Mouse (Mus musculus) liver, postnatal 0 days (tissue): ENCODE results near the gene Pheta2. TPM values are rescaled to one million over a fixed set of nuclear protein-coding genes. Genes with fewer than 3 reads are reported as not detected.

ENCODE experiments used
- ATAC-seq: fragments of 200-750 bp; cut with Nextera tagmentation; 2 replicates; pipeline ENCODE4 v1.8.0; 2017; ENCODE audit warnings: mild to moderate bottlenecking, moderate library complexity
- DNase-seq: peaks from one replicate; pipeline ENCODE4 v3.0.0-alpha.2; 2016
- H3K27ac ChIP-seq: fragments of 300-500 bp; sonication (generic); 2 replicates; pipeline ENCODE4 v1.5.1; 2014; ENCODE audit warnings: antibody characterized with exemption, moderate library complexity, mild to moderate bottlenecking, low read depth
- H3K27me3 ChIP-seq: fragments of 300-500 bp; sonication (generic); 2 replicates; pipeline ENCODE4 v1.6.1; 2014; ENCODE audit warnings: low read length, control low read depth, mixed read lengths; ENCODE audit not compliant: insufficient read depth
- H3K36me3 ChIP-seq: fragments of 300-500 bp; sonication (generic); replicated peaks from 2 replicates; pipeline ENCODE4 v1.6.1; 2014; ENCODE audit warnings: mild to moderate bottlenecking, control low read depth, low read length, moderate library complexity, mixed read lengths; ENCODE audit not compliant: insufficient read depth
- H3K4me1 ChIP-seq: fragments of 300-500 bp; sonication (generic); 2 replicates; pipeline ENCODE4 v1.6.1; 2014; ENCODE audit warnings: antibody characterized with exemption, mild to moderate bottlenecking, control low read depth; ENCODE audit not compliant: insufficient read depth
- H3K4me2 ChIP-seq: fragments of 300-500 bp; sonication (generic); 2 replicates; pipeline ENCODE4 v1.6.1; 2014; ENCODE audit warnings: low read depth, mild to moderate bottlenecking, low read length, moderate library complexity, mixed read lengths
- H3K4me3 ChIP-seq: fragments of 300-500 bp; sonication (generic); 2 replicates; pipeline ENCODE4 v1.5.1; 2014; ENCODE audit warnings: low read depth, low read length
- H3K9ac ChIP-seq: fragments of 300-500 bp; sonication (generic); replicated peaks from 2 replicates; pipeline ENCODE4 v1.6.1; 2014; ENCODE audit warnings: mild to moderate bottlenecking, moderate library complexity
- H3K9me3 ChIP-seq: fragments of 300-500 bp; sonication (generic); 2 replicates; pipeline ENCODE4 v1.6.1; 2016; ENCODE audit warnings: mild to moderate bottlenecking, control low read depth, low read length, mixed read lengths
- CTCF ChIP-seq: sonication (generic); IDR thresholded peaks from 2 replicates; pipeline ENCODE4 v1.5.1; 2016; ENCODE audit warnings: antibody characterized with exemption, low read depth
- EP300 ChIP-seq: IDR thresholded peaks from 2 replicates; pipeline ENCODE4 v1.6.1; 2016; ENCODE audit warnings: antibody characterized with exemption, low read depth, mild to moderate bottlenecking
- WGBS: fragments of 180-500 bp; shearing (Covaris S2); extraction: QIAGEN DNeasy Blood & Tissue Kit; methylation state at CpG from one replicate; pipeline ENCODE4 v1.1.7; 2014; ENCODE audit not compliant: insufficient replicate concordance; 5-methylcytosine and 5-hydroxymethylcytosine counted together
- polyA plus RNA-seq: library from polyadenylated mRNA; unstranded; fragments of >200 nt; fragmentation: Nextera tagmentation; extraction: Ambion mirVana; gene quantifications from 2 replicates; pipeline ENCODE4 v1.2.1, GENCODE M21; 2015

The Pheta2 gene
- polyA plus RNA-seq, 1 experiment from 2014 or later: 17.5 TPM

DNA sequence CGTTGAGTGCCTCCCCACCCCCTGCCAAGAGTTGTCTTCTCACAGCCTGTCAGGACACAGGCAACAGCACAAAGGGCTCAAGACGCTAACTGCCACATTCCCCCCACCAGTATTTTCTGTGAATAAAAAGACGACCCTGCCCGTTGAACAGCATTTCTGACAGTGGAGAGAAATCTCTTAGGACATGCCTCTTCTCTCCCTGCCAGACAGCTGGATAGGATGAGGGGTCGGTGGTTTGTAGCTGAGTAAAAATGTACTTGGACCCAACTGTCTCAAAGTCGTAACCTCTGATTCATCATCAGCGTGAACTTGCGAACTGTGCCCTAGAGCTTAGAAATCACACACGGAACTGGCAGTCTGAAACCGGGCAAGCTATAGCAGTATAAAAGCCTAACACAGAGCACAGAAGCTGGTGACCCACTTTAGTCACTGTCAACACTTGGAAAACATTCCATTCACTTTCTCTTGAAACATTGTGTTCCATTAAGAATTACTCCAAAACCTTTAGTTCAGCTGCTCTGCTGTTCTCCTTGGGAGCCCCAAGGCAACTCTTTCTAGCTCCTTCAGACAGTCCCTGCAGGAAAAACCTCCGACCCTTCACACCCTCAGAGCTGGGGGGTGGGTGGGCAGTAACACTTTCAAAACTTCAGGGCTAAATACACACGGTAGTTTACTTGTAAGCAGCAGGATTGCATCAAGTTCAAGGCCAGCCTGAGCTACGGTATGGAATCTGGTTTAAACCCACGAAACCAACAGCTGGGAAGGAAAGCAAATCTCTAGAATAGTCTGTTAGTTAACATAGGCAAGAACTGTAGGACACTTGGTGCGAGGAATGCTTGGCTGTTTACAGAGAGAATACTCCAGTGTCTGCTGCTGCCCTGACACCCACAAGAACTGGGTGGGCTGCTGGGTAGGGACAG is 39.8 kb downstream of the Pheta2 start:
- Histone ChIP-seq H3K9me3 (no peaks in the 10 kb centered on the region), H3K9ac (peak overlapping the region; percentile 71), H3K36me3 (peaks cover 9% of the 10 kb centered on the region; the same call in 1 of the 2 replicates), H3K4me1 (0 out of 2 replicates have a peak, but pooled peaks cover 7% of the 10 kb centered on the region), H3K27ac (peak overlapping the region; percentile 99), H3K4me2 (peak overlapping the region; percentile 67), H3K27me3 (no peaks in the 10 kb centered on the region), H3K4me3 (peak overlapping the region; percentile 44)
- DNase-seq (no peak), ATAC-seq (0 out of 2 replicates have a peak, but pooled peaks have one; percentile 5)
- WGBS: 51% methylated on average over 15 of the region's 15 CpGs
- no peak for TF ChIP-seq CTCF
- peak; percentile 55; the same call in 1 of the 2 replicates for TF ChIP-seq EP300

DNA sequence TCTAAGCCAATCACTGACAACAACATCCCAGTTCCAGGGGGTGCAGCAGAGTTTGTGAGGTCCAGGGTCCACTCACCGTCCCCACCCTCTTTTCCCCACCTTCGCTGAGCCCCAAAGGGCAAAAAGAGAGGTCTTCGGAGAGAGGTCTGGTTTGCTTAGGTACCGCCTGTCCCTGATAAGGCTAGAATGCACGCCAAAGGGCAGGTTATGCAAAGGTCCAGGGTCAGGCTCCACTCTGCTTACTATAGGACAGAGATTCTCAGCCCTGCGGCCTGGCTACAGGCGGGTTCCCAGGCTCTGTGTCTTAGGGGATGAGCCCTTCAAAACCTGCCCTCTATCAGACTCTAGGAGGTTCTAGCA is 40.7 kb downstream of the Pheta2 start:
- Histone ChIP-seq H3K36me3 (0 out of 2 replicates have a peak, but pooled peaks cover 1% of the 10 kb centered on the region), H3K4me1 (0 out of 2 replicates have a peak, but pooled peaks cover 7% of the 10 kb centered on the region), H3K9ac (peak overlapping the region; percentile 71), H3K27me3 (no peaks in the 10 kb centered on the region), H3K9me3 (no peaks in the 10 kb centered on the region), H3K4me3 (peak overlapping the region; percentile 44), H3K4me2 (peak overlapping the region; percentile 67), H3K27ac (peak overlapping the region; percentile 99)
- ATAC-seq: peak; percentile 87
- WGBS: 21% methylated on average over 7 of the region's 7 CpGs
- DNase-seq: peak; percentile 67
- TF ChIP-seq EP300 (peak; percentile 67; the same call in 1 of the 2 replicates), CTCF (no peak)

DNA sequence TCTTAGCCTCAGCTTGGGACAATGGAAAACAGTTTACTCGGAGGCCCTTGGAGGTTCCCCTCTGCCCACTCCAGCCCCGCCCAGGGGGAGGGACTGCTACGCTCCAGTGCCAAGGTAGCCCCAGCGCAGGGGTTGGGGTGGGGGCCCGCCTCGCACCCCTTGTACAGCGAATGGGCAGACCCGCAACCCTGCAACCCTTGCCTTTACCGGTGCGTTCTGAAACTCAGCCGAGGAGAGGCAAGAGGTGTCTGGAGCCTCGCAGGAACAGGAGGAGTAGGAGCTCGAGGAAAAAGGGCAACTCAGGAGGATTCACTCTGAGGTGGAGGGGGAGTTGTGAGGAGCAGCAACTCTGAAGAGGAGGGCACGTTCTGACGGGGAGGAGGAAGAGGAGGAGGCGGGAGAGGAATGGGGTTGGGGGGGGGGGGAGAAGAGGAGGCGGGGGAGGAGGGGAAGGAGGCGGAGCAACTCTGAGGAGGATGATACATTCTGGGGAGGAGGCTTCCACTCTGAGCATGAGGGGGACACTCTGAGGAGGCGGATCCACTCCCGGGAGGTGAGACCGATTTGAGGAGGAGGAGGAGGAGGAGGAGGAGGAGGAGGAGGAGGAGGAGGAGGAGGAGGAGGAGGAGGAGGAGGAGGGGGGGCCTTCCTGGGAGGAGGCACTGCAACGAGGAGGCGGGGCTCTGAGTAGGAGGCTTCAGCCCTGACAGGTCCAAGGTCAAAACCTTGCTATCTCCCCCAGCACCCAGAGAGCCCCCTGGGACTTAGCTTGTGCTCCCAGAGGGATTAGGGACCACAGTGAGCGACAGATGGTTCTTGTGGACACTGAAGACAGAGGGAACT is 41.4 kb downstream of the Pheta2 start, which contains the start of gene Cyp2d22:
Gene Cyp2d22, minus strand, starts transcription at position 390 of the 843 bp plus-strand sequence.
- Histone ChIP-seq H3K4me2 (peak within 1 kb of the TSS; percentile 67), H3K4me3 (peak within 1 kb of the TSS; percentile 44), H3K36me3 (no peaks in the 10 kb centered on the region), H3K27ac (peak within 1 kb of the TSS; percentile 99), H3K9ac (peak within 1 kb of the TSS; percentile 71), H3K9me3 (no peaks in the 10 kb centered on the region), H3K4me1 (0 out of 2 replicates have a peak, but pooled peaks cover 7% of the 10 kb centered on the region), H3K27me3 (no peaks in the 10 kb centered on the region)
- DNase-seq (peak; percentile 66), ATAC-seq (peak; percentile 71)
- 3% methylated on average over 18 of the region's 24 CpGs for WGBS
- TF ChIP-seq CTCF (no peak), EP300 (no peak)

DNA sequence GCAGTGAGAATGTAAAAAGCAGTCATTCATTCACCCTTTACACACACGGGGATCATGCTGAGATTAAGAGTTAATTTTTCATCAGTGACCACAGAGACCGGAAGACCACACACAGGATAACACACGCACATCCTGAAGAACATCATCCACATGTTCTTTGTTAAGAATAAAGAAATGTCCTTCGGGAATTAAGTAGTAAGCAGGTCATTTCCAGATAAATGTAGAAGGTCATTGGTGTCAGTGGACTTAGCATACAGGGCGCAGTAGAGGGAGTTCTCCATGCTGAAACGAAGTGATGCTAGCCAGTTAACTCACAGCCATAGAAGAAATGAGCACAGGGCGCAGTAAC is 41.9 kb downstream of the Pheta2 start:
- no peak overlapping the region for H3K9ac ChIP-seq
- H3K27me3 ChIP-seq: no peaks in the 10 kb centered on the region
- DNase-seq (no peak), ATAC-seq (peak; percentile 1; the same call in 1 of the 2 replicates)
- H3K4me1 ChIP-seq: 0 out of 2 replicates have a peak, but pooled peaks cover 7% of the 10 kb centered on the region
- H3K27ac ChIP-seq: peak overlapping the region; percentile 99
- H3K4me2 ChIP-seq: peak overlapping the region; percentile 67
- no peaks in the 10 kb centered on the region for H3K36me3 ChIP-seq
- 32% methylated on average over 7 of the region's 7 CpGs for WGBS
- H3K4me3 ChIP-seq: peak overlapping the region; percentile 44; the same call in 1 of the 2 replicates
- no peaks in the 10 kb centered on the region for H3K9me3 ChIP-seq
- TF ChIP-seq CTCF: no peak
- TF ChIP-seq EP300: peak; percentile 78

DNA sequence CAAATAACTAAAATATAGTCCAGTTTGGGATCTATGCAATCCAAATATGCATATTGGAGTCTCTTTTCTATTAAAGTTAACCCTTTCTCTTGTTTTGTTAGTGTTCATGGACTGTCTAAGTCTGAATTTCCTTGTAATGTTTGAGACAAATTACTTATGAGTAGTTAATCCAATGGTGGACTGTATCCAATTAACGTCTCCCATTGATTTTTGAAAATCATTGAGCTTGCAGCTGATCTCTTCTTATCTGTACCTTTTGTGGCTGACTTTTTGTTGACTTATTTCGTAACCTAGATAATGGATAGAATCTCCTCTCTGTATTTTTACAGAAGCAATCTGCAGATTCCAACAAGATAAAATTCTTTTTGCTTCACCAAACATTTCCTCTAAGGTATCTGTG is 43.7 kb downstream of the Pheta2 start:
- no peaks in the 10 kb centered on the region for H3K36me3 ChIP-seq
- no peak overlapping the region for H3K9ac ChIP-seq
- TF ChIP-seq EP300 (no peak), CTCF (no peak)
- H3K27ac ChIP-seq: no peak overlapping the region
- H3K9me3 ChIP-seq: no peaks in the 10 kb centered on the region
- 0 out of 2 replicates have a peak, but pooled peaks cover 3% of the 10 kb centered on the region for H3K4me1 ChIP-seq
- DNase-seq (no peak), ATAC-seq (no peak)
- no peaks in the 10 kb centered on the region for H3K27me3 ChIP-seq
- H3K4me3 ChIP-seq: no peak overlapping the region
- no peak overlapping the region for H3K4me2 ChIP-seq
- WGBS: 52% methylated on average over 2 of the region's 2 CpGs
